Mouse (Mus musculus): ENCODE measurements around the gene Npy1r.

- TF ChIP-seq CTCF (IDR thresholded peaks at IDR 0.05; ENCODE audit: low read depth, low read length) (no peak), POLR2A (IDR thresholded peaks at IDR 0.05; ENCODE audit: insufficient read depth, low read length) (no peak), EP300 (IDR thresholded peaks at IDR 0.05; ENCODE audit: insufficient read depth, low read depth, low read length) (no peak)
Observed at GRCm38 (mm10) chr8:66729446-66729845, 32.5 kb downstream of the Npy1r start.
